Mouse (Mus musculus): ENCODE measurements around the gene Abi1.

GRCm38 (mm10) chr2:23067552-23068369 is 27.7 kb upstream of the Abi1 start, which contains the start of gene Acbd5:
- TF ChIP-seq CTCF (IDR thresholded peaks at IDR 0.05), result peak; percentile 18; the same call in 1 of the 2 replicates
- TF ChIP-seq EP300 (IDR thresholded peaks at IDR 0.05), result peak; percentile 92
